Mouse (Mus musculus) T-cell, adult 66 days (primary cell): ENCODE data around the gene Elmo3. TPM values are rescaled to one million over a fixed set of nuclear protein-coding genes. Genes with fewer than 3 reads are reported as not detected.

Experiments
- total RNA-seq, 2 experiments: library from RNA; stranded (reverse); gene quantifications; 3 replicates in 1 of 2; 4 replicates in 1 of 2; pipeline ENCODE4 v1.2.4; 2023

The Elmo3 gene
- total RNA-seq = 1 to 10 TPM; 4.7 to 4.9 TPM

DNA sequence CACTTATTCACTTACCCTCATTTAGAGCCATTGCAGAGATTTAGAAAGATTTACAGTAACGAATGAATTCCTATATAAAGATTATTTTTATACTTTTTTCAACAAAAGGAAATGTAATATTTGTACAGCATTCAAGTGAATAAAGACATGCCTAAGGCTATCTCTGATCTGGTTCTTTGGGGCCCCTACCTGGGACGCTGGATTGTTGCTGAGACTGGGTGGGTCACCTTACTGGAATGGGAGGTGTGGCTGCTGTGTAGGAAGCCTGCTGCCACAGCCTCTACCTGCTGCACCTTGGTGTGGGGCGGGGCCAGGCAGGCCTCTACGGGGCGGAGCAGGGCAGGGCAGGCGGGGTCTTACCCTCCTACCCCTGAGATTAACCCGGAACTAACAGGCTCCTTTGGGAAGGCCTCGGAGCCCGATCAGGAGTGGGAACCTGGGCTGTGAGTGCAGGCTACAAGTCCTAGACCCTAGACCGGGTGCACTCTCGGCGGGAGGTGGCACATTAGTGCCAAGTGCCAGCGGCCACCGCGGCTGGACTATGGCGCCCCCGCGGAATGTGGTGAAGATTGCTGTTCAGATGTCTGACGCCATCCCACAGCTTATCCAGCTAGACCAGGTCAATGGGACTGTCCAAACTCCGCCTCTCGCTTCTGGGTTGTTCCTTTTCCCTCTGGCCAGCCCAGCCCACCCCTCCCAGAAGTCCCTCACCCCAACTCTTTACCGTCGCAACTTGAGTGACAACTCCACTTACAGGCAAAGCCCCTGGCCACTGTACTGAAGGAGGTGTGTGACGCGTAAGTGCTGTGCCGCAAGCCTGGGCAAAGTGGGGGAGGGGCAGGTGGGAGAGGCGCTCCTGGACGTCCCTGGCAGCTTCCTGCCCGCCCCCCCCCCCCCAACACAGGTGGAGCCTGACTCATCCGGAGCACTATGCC is at the start of gene Elmo3:
Gene Elmo3, plus strand, starts transcription at position 391 of the 935 bp plus-strand sequence.

DNA sequence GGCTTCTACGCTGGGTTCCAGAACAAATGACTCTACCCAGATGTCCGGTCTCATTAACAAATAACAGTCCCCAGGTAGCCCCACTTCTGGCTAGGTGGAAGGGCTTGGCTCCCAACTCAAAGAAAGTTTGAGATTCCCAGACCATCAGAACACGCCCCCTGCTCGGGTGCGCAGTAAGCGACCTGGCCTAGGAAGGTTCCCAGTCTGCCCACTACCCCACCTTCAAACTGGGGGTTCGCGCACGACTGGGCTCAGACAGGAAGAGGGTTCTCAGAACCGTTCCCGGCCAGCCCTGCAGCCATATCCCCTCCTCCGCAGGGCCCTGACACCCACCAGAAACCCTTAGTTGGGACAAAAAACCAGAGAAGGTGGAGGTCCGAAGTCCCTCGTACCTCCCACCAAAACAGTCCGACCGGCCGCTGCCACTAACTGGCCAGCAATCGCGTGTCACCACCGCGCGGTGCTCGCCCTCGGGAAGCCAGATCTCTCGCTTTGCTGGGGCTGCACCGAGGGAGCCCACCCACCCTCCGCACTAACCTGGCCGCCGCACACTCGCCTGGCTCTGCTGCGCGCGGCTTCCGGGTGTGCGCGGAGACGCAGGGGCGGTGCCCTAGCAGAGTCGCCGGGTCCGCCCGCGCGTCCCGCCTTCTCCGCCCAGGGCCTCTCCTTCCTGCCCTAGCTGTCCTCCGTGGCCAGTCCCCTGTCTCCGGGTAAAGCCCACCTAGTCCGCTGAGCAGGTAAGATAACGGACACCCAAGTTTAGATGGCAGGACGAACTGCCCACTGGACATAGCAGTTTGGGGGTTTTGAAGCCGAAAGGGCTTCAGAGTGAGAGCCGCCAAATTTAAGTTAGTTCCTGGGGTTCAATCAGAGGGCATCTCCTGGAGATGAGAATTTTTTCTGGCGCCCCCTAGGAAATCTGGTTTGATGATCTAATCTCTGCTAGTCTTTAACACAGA is 41.1 kb upstream of the Elmo3 start, which contains the start of the genes Tradd and Fbxl8:
Gene Tradd, minus strand, starts transcription at position 586 of the 959 bp plus-strand sequence.
Gene Fbxl8, plus strand, starts transcription at position 625 of the 959 bp plus-strand sequence.

DNA sequence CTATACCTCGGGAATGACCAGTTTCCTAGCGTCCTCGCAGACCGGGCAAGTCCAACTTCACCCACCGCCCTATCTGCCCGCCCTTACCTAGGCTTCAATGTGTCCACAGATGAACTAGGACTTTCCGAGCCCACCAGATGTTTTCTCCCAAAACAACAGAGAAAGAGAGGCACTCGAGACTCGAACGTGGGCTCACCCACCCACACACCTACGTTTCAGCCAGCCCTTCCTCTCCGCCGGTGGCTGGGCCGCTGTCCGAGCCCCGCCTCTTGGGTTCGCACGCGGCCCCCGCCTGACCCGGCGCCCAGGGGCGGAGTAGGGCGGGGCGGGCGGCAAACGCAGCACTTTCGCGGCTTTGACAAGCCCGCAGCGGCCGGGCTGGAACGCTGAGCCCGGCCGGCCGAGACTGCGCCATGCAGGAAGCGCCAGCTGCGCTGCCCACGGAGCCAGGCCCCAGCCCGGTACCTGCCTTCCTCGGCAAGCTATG is 35.9 kb upstream of the Elmo3 start, which contains the start of gene Hsf4:
Gene Hsf4, plus strand, starts transcription at position 341 of the 487 bp plus-strand sequence.

DNA sequence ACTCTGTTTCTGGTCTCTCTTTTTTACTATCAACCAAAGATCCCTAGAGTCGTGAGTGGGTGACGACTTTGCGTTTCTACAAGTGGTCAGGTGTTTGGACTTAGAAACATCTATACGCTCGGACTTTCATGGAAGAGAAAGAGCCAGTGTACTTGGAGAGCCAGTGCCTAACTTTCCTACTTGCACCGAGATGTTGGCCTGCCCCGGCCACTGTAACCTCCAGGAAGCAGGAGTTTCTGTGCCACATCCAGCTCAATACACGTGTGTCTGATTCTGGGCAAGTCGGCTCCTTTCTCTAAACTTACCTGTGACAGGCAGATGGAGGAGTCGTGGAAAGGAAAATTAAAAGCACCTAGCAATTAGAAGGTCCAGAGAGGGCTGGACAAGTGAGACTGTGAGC is 29.6 kb upstream of the Elmo3 start, which contains the start of gene Nol3:
Gene Nol3, plus strand, starts transcription at position 301 of the 400 bp plus-strand sequence.

DNA sequence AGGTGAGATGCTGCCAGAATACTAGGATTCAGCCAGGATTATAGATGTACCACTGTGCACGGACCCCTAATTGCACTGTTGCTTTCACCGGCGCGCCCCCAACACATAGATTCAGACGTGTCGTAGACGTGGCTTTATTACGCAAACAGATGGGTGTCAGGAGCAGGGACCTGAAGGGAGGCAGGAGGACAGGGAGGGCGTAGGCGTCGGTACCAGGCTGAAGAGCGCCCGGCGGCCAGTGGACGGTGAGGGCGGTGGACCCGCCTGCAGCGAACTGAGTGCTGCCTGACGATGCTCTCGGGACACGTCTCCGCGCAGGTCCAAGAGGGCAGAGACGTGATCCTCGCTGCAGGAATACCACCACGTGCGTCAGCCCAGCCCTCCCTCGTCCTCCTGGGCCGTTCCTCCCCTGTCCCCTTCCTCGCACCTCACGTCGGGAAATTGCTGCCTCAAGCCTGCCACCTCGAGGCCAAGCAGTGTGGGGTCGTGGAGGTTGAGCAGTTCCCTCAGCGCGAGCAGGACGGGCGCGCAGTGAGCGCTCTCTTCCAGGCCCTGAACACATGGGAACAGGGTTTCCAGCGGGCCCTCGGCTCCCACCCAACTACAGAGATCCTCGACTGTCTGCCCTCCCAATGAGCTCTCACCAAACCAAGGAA is 15.5 kb upstream of the Elmo3 start, which contains the start of gene 4931428F04Rik:
Gene 4931428F04Rik, minus strand, starts transcription at position 60 of the 656 bp plus-strand sequence.

DNA sequence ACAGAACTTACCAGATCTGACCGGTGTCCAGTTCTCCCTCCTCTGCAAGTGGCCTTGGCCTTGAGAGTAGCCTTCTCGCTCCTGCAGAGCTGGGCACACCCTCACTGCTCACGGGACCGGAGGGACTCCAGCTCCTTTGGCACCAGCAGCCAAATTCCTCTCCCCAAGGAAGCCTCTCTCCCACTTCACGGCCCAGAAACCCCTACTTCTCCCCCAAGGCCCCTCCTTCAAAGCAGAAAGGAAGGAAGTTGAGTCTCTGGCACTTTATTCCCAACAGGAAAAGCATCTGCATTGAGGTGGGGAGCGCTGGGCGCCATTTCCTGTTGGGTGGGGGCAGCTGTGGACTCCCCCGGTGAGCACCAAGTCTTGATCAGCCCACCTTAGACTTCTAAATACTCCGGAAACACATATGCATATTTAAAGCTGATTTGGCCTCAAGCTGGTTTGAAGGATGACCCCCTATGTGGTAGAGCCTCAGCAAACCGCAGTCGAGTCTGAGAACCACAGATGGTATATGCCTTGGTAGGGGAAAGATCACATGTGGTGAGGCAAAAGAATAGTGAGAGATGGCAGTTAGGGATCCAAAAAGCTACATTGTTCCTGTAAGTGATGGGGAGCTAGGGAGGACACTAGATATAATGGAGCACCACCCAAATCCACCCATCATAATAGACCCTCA is 9.4 kb upstream of the Elmo3 start, which contains the start of gene Exoc3l:
Gene Exoc3l, minus strand, starts transcription at position 207 of the 679 bp plus-strand sequence.

DNA sequence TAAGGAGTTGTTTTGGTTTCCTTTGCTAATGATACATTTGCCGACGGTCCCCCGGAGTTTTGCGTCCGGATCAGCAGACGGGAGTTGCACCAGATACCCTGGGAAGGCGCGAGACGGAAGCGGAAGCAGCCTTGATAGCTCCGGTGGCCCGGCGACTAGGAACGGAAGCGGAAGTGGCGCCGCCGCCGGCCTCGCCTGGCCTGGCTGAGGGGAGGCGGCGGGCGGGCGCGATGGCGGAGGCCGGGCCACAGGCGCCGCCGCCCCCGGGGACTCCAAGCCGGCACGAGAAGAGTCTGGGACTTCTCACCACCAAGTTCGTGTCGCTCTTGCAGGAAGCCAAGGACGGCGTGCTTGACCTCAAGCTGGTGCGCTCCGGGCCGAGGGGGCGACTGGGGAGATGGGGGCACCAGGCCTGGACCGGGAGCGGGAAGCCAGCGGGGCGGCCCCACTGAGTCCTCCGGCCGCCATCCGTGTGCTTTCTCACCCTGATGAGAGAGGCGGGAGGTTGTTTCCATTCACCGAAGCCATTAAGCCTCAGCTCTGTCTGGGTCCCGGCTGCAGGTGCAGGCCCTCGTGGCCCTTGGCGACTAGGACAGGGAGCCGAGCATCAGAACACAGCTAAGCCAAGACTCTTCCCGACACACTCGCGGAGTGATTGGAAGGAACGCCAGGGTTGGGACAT is 7.7 kb upstream of the Elmo3 start, which contains the start of gene E2f4:
Gene E2f4, plus strand, starts transcription at position 153 of the 682 bp plus-strand sequence.

DNA sequence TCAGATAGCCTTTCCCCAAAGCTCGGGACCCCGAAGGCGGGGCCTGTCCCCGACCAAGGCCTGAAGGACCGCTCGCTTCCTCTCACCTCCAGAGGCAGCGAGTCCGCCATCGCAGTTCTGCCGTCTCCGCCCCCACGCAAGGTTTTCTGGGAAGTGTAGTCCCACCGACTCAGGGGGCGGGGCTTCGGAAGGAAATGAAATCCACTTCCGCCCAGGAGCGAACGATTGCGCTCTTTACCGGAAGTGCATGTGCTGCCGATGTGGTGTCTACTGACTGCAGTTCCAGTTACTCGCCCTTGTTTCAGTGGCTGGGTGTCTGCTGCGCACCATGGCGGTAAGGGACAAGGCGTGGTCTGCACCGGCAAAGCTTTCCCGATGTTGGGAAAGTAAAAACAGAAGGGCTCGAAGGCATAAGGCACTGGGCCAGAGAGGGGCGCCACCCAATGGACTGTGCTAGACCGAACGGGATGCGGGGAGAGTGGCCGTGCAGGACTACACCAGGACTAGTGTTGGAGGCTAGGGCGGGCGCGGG is 20.8 kb downstream of the Elmo3 start, which contains the start of the genes Lrrc29 and Tmem208:
Gene Lrrc29, minus strand, starts transcription at position 138 of the 532 bp plus-strand sequence.
Gene Tmem208, plus strand, starts transcription at position 214 of the 532 bp plus-strand sequence.

DNA sequence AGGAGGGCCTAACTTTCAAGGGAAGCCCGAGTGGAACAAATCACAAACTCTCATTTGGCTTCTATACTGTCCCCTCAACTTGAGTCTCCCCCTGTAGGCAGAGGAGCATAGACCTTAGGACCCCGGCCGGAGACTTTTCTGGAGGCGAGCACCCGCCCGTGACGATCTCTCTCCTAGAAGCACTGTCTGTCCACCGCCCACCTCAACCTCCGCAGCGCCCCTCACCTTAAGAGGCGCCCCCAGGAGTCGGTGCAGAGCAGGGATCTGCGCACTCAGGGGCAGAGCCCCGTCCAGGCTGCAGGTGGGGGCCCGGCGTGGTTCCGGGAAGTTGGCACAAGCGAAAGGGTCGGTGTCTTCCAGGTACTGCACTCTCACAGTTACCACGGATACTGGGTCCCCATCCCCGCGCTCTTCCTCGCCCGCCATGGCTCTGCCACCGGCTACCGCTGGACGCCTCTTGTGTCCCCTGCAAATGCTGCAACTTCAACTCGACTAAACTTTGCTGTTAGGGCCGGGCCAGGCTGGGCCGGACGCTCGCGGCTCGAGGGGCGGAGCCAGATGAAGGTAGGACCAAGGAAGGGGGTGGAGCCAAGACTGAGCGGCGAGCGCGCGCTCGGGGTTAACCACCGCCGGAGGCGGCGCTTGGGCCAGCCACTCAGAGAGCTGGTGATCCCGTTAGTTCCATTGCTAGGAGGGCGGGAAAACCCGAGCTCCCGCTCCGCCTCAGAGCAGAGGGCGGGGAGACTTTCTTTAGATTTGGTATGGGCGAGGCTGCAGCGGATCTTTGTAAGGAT is 42.2 kb downstream of the Elmo3 start, which contains the start of gene Fhod1:
Gene Fhod1, minus strand, starts transcription at position 526 of the 794 bp plus-strand sequence.

DNA sequence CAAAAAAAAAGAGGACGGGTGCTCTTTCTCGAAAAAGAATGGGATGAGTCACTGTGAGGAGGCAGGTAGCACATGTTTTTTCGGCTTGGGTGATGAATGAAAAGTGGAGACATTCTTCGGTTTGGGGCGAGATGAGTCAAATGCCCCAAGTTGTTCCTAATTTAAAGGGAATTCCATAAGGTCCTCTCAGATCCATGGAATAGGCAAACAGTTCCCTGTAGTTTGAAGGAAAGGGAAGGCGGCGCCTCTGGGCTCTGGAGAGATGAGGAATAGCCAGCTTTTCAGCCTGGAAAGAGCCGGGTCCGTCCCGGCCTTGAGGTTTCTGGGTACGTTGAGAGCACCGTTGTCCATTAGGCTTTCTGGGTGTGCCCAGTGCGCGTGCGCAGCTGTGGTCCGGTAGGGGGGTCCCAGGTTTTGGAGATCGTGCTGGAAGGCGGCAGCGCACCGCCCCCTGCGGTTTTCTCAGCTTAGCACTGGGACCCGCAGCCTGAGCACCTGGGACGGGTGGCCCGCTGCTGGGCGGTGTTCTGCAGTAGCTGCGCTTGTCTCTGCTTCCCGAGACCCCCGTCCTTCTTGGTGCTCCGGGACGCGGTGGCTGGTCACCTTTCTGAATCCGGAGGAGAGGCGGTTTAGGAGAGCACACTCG is 43.2 kb downstream of the Elmo3 start, which contains the start of gene Slc9a5:
Gene Slc9a5, plus strand, starts transcription at position 394 of the 646 bp plus-strand sequence.

Other genes starting within 250 kb of the Elmo3 start
- gene Ces3b, start 221.8 kb upstream of the Elmo3 start, total RNA-seq = not detected
- gene Ces4a, start 173.8 kb upstream of the Elmo3 start, total RNA-seq = not detected
- 100 to 1,000 TPM; 114 to 128 TPM for gene Cbfb, start 134.9 kb upstream of the Elmo3 start, total RNA-seq
- 10 to 100 TPM; 27.2 to 32.9 TPM for gene D230025D16Rik, start 80.5 kb upstream of the Elmo3 start, total RNA-seq
- 1 to 10 TPM; 4.1 to 5.9 TPM for gene B3gnt9, start 50.4 kb upstream of the Elmo3 start, total RNA-seq
- 10 to 100 TPM; 28.2 to 28.5 TPM for gene Tradd, start 41.0 kb upstream of the Elmo3 start, total RNA-seq
- 10 to 100 TPM; 13.2 to 14.0 TPM for gene Fbxl8, start 41.0 kb upstream of the Elmo3 start, total RNA-seq
- gene Hsf4, start 35.8 kb upstream of the Elmo3 start, total RNA-seq = 1 to 10 TPM; 1.5 TPM
- not detected for gene Nol3, start 29.5 kb upstream of the Elmo3 start, total RNA-seq
- 1 to 10 TPM; 2.8 to 3.9 TPM for gene 4931428F04Rik, start 15.7 kb upstream of the Elmo3 start, total RNA-seq
- 1 to 10 TPM; 1.4 TPM for gene Exoc3l, start 9.5 kb upstream of the Elmo3 start, total RNA-seq
- gene E2f4, start 7.9 kb upstream of the Elmo3 start, total RNA-seq = 100 to 1,000 TPM; 100 to 107 TPM
- gene Lrrc29, start 20.7 kb downstream of the Elmo3 start, total RNA-seq = 1 to 10 TPM; 7.4 to 8.4 TPM
- gene Tmem208, start 20.8 kb downstream of the Elmo3 start, total RNA-seq = 10 to 100 TPM; 35.5 to 42.4 TPM
- gene Fhod1, start 42.4 kb downstream of the Elmo3 start, total RNA-seq = 10 to 100 TPM; 29.9 to 31.5 TPM
- 1 to 10 TPM in 1 of 2 experiments, under 1 TPM in 1; 0.83 to 1.5 TPM for gene Slc9a5, start 43.2 kb downstream of the Elmo3 start, total RNA-seq
- gene Plekhg4, start 67.7 kb downstream of the Elmo3 start, total RNA-seq = under 1 TPM in 1 of 2 experiments, not detected in 1; 0.15 TPM
- gene Kctd19, start 107.9 kb downstream of the Elmo3 start, total RNA-seq = not detected
- not detected for gene Lrrc36, start 108.0 kb downstream of the Elmo3 start, total RNA-seq
- gene Tppp3, start 165.9 kb downstream of the Elmo3 start, total RNA-seq = 1 to 10 TPM in 1 of 2 experiments, not detected in 1; 2.2 TPM
- 1 to 10 TPM; 5.0 TPM for gene Zdhhc1, start 191.3 kb downstream of the Elmo3 start, total RNA-seq
- gene Hsd11b2, start 213.2 kb downstream of the Elmo3 start, total RNA-seq = not detected